Comparison of ENCODE assay signal across 23 mouse cellular contexts in genomic region chr6:32638843-32639242, GRCm38 (mm10). TPM values are rescaled to one million over a fixed set of nuclear protein-coding genes. Genes with fewer than 3 reads are reported as not detected.
DNase-seq lines count a peak whose midpoint lies in the region; ATAC-seq lines count a peak whose summit lies in the region.
"Had no signal": no experiment of that assay in that cellular context is flagged by ENCODE, and none has a peak within 500 bp of the region (broad histone marks: within the 10 kb centered on the region; RNA-seq: fewer than 3 reads in every experiment).

No protein-coding gene starts in this region.

- no peak overlapping the region for H3K27ac ChIP-seq in liver, embryonic 11.5 days (ENCODE audit: low read depth, low read length)
- H3K27ac ChIP-seq in forebrain, embryonic 16.5 days (ENCODE audit: low read length) = no peak overlapping the region
- H3K27ac ChIP-seq: embryonic facial prominence, embryonic 15.5 days; forebrain, embryonic 15.5 days; heart, embryonic 10.5 days; hindbrain, embryonic 15.5 days; limb, embryonic 12.5 days; liver, embryonic 12.5 days; midbrain, embryonic 12.5 days; neural tube, embryonic 12.5 days had no signal

- peak; percentile 75 for ATAC-seq in frontal cortex, adult (ENCODE audit: low TSS enrichment)
- ATAC-seq in liver, embryonic 11.5 days (replicated peaks; ENCODE audit: low FRiP score) = no peak
- no peak for ATAC-seq in forebrain, embryonic 16.5 days
- ATAC-seq: forebrain, embryonic 15.5 days; liver, embryonic 12.5 days had no signal

- H3K4me3 ChIP-seq in liver, embryonic 11.5 days (ENCODE audit: low read depth, low read length) = no peak overlapping the region
- no peak overlapping the region for H3K4me3 ChIP-seq in forebrain, embryonic 16.5 days (replicated peaks; ENCODE audit: low read length)
- H3K4me3 ChIP-seq: embryonic facial prominence, embryonic 15.5 days; forebrain, embryonic 15.5 days; heart, embryonic 10.5 days; hindbrain, embryonic 15.5 days; limb, embryonic 12.5 days; liver, embryonic 12.5 days; midbrain, embryonic 12.5 days; neural tube, embryonic 12.5 days had no signal

- 79% methylated on average over 13 of the region's 13 CpGs for WGBS in liver, embryonic 11.5 days
- 89% methylated on average over 13 of the region's 13 CpGs for WGBS in forebrain, embryonic 16.5 days

- intact Hi-C loops in left cerebral cortex, postnatal 14 days (cut with DNase I) = loop anchor here (5.0 kb wide), 1 partner anchor 63 kb away; no protein-coding TSS in a partner anchor

- H3K4me1 ChIP-seq in liver, embryonic 11.5 days (replicated peaks; ENCODE audit: control insufficient read depth, insufficient read depth, low read length) = no peaks in the 10 kb centered on the region
- no peaks in the 10 kb centered on the region for H3K4me1 ChIP-seq in forebrain, embryonic 16.5 days (replicated peaks; ENCODE audit: control insufficient read depth, insufficient read depth, low read length)
- H3K4me1 ChIP-seq: embryonic facial prominence, embryonic 15.5 days; forebrain, embryonic 15.5 days; hindbrain, embryonic 15.5 days; limb, embryonic 12.5 days; liver, embryonic 12.5 days; midbrain, embryonic 12.5 days; neural tube, embryonic 12.5 days had no signal

- H3K4me2 ChIP-seq in liver, embryonic 11.5 days = no peak overlapping the region
- H3K4me2 ChIP-seq in forebrain, embryonic 16.5 days (ENCODE audit: low read length) = no peak overlapping the region
- H3K4me2 ChIP-seq: embryonic facial prominence, embryonic 15.5 days; forebrain, embryonic 15.5 days; hindbrain, embryonic 15.5 days; limb, embryonic 12.5 days; liver, embryonic 12.5 days; midbrain, embryonic 12.5 days; neural tube, embryonic 12.5 days had no signal

- H3K9me3 ChIP-seq in liver, embryonic 11.5 days (ENCODE audit: control insufficient read depth, low read length) = no peaks in the 10 kb centered on the region
- no peaks in the 10 kb centered on the region for H3K9me3 ChIP-seq in forebrain, embryonic 16.5 days (ENCODE audit: control insufficient read depth, low read length)
- H3K9me3 ChIP-seq: embryonic facial prominence, embryonic 15.5 days; forebrain, embryonic 15.5 days; heart, embryonic 10.5 days; hindbrain, embryonic 15.5 days; limb, embryonic 12.5 days; liver, embryonic 12.5 days; midbrain, embryonic 12.5 days; neural tube, embryonic 12.5 days had no signal

- peak; percentile 7 to 31 for DNase-seq in frontal cortex, postnatal 14 days (ENCODE audit: low spot score in 2 of 2)
- peak; percentile 19 to 72 for DNase-seq in left cerebral cortex, postnatal 14 days (ENCODE audit: low spot score in 2 of 2)
- peak; percentile 46 to 53 for DNase-seq in right cerebral cortex, postnatal 36 days (ENCODE audit: low spot score in 2 of 2)
- no peak for DNase-seq in adrenal gland, postnatal 25 days
- DNase-seq in liver, embryonic 11.5 days (ENCODE audit: low spot score) = no peak
- DNase-seq: adrenal gland, postnatal 10 days; cerebellum, adult 8-10 months; kidney, adult 2 months; kidney, postnatal 14 days; lung, adult 18-20 months; lung, postnatal 14 days; thymus, postnatal 25 days had no signal

- H3K27me3 ChIP-seq in liver, embryonic 11.5 days (replicated peaks; ENCODE audit: control insufficient read depth, insufficient read depth, low read length) = no peaks in the 10 kb centered on the region
- H3K27me3 ChIP-seq in forebrain, embryonic 16.5 days (replicated peaks; ENCODE audit: control insufficient read depth, insufficient read depth, low read length) = no peaks in the 10 kb centered on the region
- H3K27me3 ChIP-seq: embryonic facial prominence, embryonic 15.5 days; forebrain, embryonic 15.5 days; hindbrain, embryonic 15.5 days; limb, embryonic 12.5 days; liver, embryonic 12.5 days; midbrain, embryonic 12.5 days; neural tube, embryonic 12.5 days had no signal

- H3K9ac ChIP-seq in liver, embryonic 11.5 days (ENCODE audit: low read depth, low read length) = no peak overlapping the region
- H3K9ac ChIP-seq in forebrain, embryonic 16.5 days (replicated peaks; ENCODE audit: low read depth, low read length) = no peak overlapping the region
- H3K9ac ChIP-seq: embryonic facial prominence, embryonic 15.5 days; forebrain, embryonic 15.5 days; hindbrain, embryonic 15.5 days; limb, embryonic 12.5 days; liver, embryonic 12.5 days; midbrain, embryonic 12.5 days; neural tube, embryonic 12.5 days had no signal

- H3K36me3 ChIP-seq in liver, embryonic 11.5 days (ENCODE audit: control insufficient read depth, insufficient read depth, low read length) = no peaks in the 10 kb centered on the region
- H3K36me3 ChIP-seq in forebrain, embryonic 16.5 days (ENCODE audit: control insufficient read depth, insufficient read depth) = no peaks in the 10 kb centered on the region
- H3K36me3 ChIP-seq: embryonic facial prominence, embryonic 15.5 days; forebrain, embryonic 15.5 days; heart, embryonic 10.5 days; hindbrain, embryonic 15.5 days; limb, embryonic 12.5 days; liver, embryonic 12.5 days; midbrain, embryonic 12.5 days; neural tube, embryonic 12.5 days had no signal

RNA-seq across cellular contexts. Expression of gene Plxna4, which starts 50.9 kb away (rescaled TPM):
- 10 to 100 TPM; 76.4 to 85.1 TPM for total RNA-seq in left cerebral cortex, postnatal 14 days (2021)
- total RNA-seq in adrenal gland, postnatal 25 days (2021) = 3.6 and 5.0 TPM in 2 replicates
- 1.4 and 1.8 TPM in 2 replicates for polyA plus RNA-seq in liver, embryonic 11.5 days (2014; fragmentation: Nextera tagmentation; extraction: Ambion mirVana)
- polyA plus RNA-seq in forebrain, embryonic 16.5 days (2015; fragmentation: Nextera tagmentation; extraction: Ambion mirVana) = 25.8 and 28.2 TPM in 2 replicates
- total RNA-seq: MEL had no signal

Comparison
In these comparisons a context has a peak if more than half of its experiments do, and no peak if none do; other contexts are left out.
1. DNase-seq: peak in frontal cortex, postnatal 14 days (2 of 2), left cerebral cortex, postnatal 14 days (2 of 2) and right cerebral cortex, postnatal 36 days (2 of 2); none in adrenal gland, postnatal 25 days (single experiment) and liver, embryonic 11.5 days (single experiment).
2. RNA of gene Plxna4, which starts 50.9 kb away (total RNA-seq): 76.4 to 85.1 TPM in left cerebral cortex, postnatal 14 days; 3.6 to 5.0 TPM in adrenal gland, postnatal 25 days; every median in the first group is over 10 times any median in the second.